Mouse (Mus musculus) v-Abl transformed pro-B cells (cell line): Measurements from ENCODE around the gene Msh3.
"Not testable (repeated sequence)": the region's sequence is repeated elsewhere in the genome, so short reads cannot be mapped to it uniquely, and the experiment has no call there.

ENCODE experiments used
- in situ Hi-C, 2 experiments: fragments of 400-800 bp; cut with MboI; formaldehyde crosslinking; loops; one replicate each; pipeline ENCODE4 v1.15.1; 2025; ENCODE audit not compliant: unreplicated experiment in 2 of 2

Gene Msh3

GRCm38 (mm10) chr13:92267076-92267475 is 87.7 kb downstream of the Msh3 start:
- in situ Hi-C loops, result loop anchor here in 1 of 2 experiments (25.0 kb wide), 1 partner anchor 220 kb away; the partner anchor contains the start of gene Fam151b

- in situ Hi-C loops, result loop anchor here in 1 of 2 experiments (25.0 kb wide), 1 partner anchor 224 kb away; the partner anchor contains the start of gene Fam151b
Measured at GRCm38 (mm10) chr13:92263566-92263965, 91.2 kb downstream of the Msh3 start.

GRCm38 (mm10) chr13:92261329-92261728 is 93.5 kb downstream of the Msh3 start:
- in situ Hi-C loops, result loop anchor here in 1 of 2 experiments (25.0 kb wide), 1 partner anchor 226 kb away; the partner anchor contains the start of gene Fam151b

- in situ Hi-C loops, result loop anchor here in 1 of 2 experiments (25.0 kb wide), 1 partner anchor 232 kb away; the partner anchor contains the start of gene Fam151b
Measured at GRCm38 (mm10) chr13:92255480-92255879, 99.3 kb downstream of the Msh3 start.

GRCm38 (mm10) chr13:92253850-92254249 is 101.0 kb downstream of the Msh3 start:
- in situ Hi-C loops, result loop anchor here in 1 of 2 experiments (25.0 kb wide), 1 partner anchor 233 kb away; the partner anchor contains the start of gene Fam151b

GRCm38 (mm10) chr13:92252331-92252730 is 102.5 kb downstream of the Msh3 start:
- in situ Hi-C loops, result loop anchor here in 1 of 2 experiments (25.0 kb wide), 1 partner anchor 235 kb away; the partner anchor contains the start of gene Fam151b

- in situ Hi-C loops, result no loop called here
Measured at GRCm38 (mm10) chr13:92247576-92247975, 107.2 kb downstream of the Msh3 start.

GRCm38 (mm10) chr13:92246966-92247365 is 107.8 kb downstream of the Msh3 start:
- in situ Hi-C loops, result no loop called here

- in situ Hi-C loops, result no loop called here
Measured at GRCm38 (mm10) chr13:92244731-92245130, 110.1 kb downstream of the Msh3 start.

GRCm38 (mm10) chr13:92241426-92241825 is 113.4 kb downstream of the Msh3 start:
- in situ Hi-C loops, result no loop called here

GRCm38 (mm10) chr13:92237887-92238286 is 116.9 kb downstream of the Msh3 start:
- in situ Hi-C loops, result no loop called here

- in situ Hi-C loops, result no loop called here
Measured at GRCm38 (mm10) chr13:92237016-92237415, 117.8 kb downstream of the Msh3 start.

- in situ Hi-C loops, result no loop called here
Measured at GRCm38 (mm10) chr13:92232076-92232938, 122.5 kb downstream of the Msh3 start.

GRCm38 (mm10) chr13:92228037-92228436 is 126.8 kb downstream of the Msh3 start:
- in situ Hi-C loops, result no loop called here

- in situ Hi-C loops, result no loop called here
Measured at GRCm38 (mm10) chr13:92223567-92223966, 131.2 kb downstream of the Msh3 start.

- in situ Hi-C loops, result no loop called here
Measured at GRCm38 (mm10) chr13:92222763-92223162, 132.0 kb downstream of the Msh3 start.

- in situ Hi-C loops, result no loop called here
Measured at GRCm38 (mm10) chr13:92219774-92220173, 135.0 kb downstream of the Msh3 start.

- in situ Hi-C loops, result no loop called here
Measured at GRCm38 (mm10) chr13:92217216-92217615, 137.6 kb downstream of the Msh3 start.

- in situ Hi-C loops, result no loop called here
Measured at GRCm38 (mm10) chr13:92196860-92197259, 157.9 kb downstream of the Msh3 start.

- in situ Hi-C loops, result not testable (repeated sequence)
Measured at GRCm38 (mm10) chr13:92193806-92194205, 161.0 kb downstream of the Msh3 start.

GRCm38 (mm10) chr13:92172686-92173085 is 182.1 kb downstream of the Msh3 start:
- in situ Hi-C loops, result not testable (repeated sequence)
